Mouse (Mus musculus) olfactory bulb, adult 2 months (tissue): ENCODE results near the gene Fcnb.

Source experiments
- CTCF ChIP-seq: fragments of 200-500 bp; IDR thresholded peaks from 2 replicates; pipeline ENCODE4 v1.5.1; 2012; ENCODE audit warnings: low read depth, mild to moderate bottlenecking, low read length, moderate library complexity; ENCODE audit not compliant: insufficient read depth
- POLR2A ChIP-seq: fragments of 200-500 bp; IDR thresholded peaks from 2 replicates; pipeline ENCODE4 v1.6.1; 2012; ENCODE audit warnings: mild to moderate bottlenecking, low read depth, low read length, moderate library complexity; ENCODE audit not compliant: insufficient read depth

- no peak for TF ChIP-seq POLR2A
- TF ChIP-seq CTCF, result no peak
Measured at GRCm38 (mm10) chr2:28098547-28099505, 14.1 kb upstream of the Fcnb start.
